In the genomic region with DNA sequence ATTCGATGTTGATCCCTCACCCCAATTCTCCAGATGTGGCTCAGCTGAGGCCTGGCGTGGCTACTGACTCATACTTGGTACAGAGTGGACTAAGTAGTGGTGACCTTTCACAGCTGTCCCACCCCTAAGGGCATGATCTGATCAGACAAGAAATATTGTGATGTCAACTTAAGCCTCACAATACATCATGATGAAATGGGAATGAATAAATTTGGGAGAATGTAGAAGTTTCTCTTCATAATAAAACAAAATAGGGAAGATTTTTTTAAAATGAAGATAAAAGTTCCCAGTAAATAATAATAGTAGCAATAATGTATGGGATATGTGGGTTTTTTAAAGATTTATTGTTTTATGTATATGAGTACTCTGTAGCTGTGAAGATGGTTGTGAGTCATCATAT, we compare ENCODE assay signal across 20 mouse cellular contexts. TPM values are rescaled to one million over a fixed set of nuclear protein-coding genes. Genes with fewer than 3 reads are reported as not detected.
DNase-seq lines count a peak whose midpoint lies in the region; TF ChIP-seq lines count a peak whose summit lies in the region.
"Had no signal": no experiment of that assay in that cellular context is flagged by ENCODE, and none has a peak within 500 bp of the region (broad histone marks: within the 10 kb centered on the region; RNA-seq: fewer than 3 reads in every experiment).

Gene Ubqlnl, minus strand, starts transcription at position 101 of the 400 bp plus-strand sequence.

- no peaks in the 10 kb centered on the region for H3K36me3 ChIP-seq in testis, adult 2 months (ENCODE audit: control insufficient read depth, insufficient read depth, low read length)
- H3K36me3 ChIP-seq: G1E had no signal

- H3K27ac ChIP-seq in testis, adult 2 months (ENCODE audit: control insufficient read depth, insufficient read depth, low read depth, low read length): no peak within 1 kb of the TSS

- no peaks in the 10 kb centered on the region for H3K27me3 ChIP-seq in testis, adult 2 months (ENCODE audit: control insufficient read depth, insufficient read depth, low read length)
- H3K27me3 ChIP-seq: CH12.LX, Patski had no signal

- no peaks in the 10 kb centered on the region for H3K4me1 ChIP-seq in testis, adult 2 months (ENCODE audit: control insufficient read depth, insufficient read depth, low read length)

- DNase-seq in testis, postnatal 10 days (ENCODE audit: low spot score): no peak
- DNase-seq: adrenal gland, adult 2 months; adrenal gland, adult 8-10 months; adrenal gland, postnatal 10 days; adrenal gland, postnatal 14 days; adrenal gland, postnatal 25 days; adrenal gland, postnatal 36 days; B cell, adult 2 months; cerebellum, adult 11 months; cerebellum, adult 11-12 months; cerebellum, adult 18-20 months; cerebellum, adult 2 months had no signal

- TF ChIP-seq CTCF in testis, adult 2 months (IDR thresholded peaks at IDR 0.05; ENCODE audit: control insufficient read depth, insufficient read depth, insufficient replicate concordance, low read depth, low read length): no peak

- no peak; the same call in 1 of the 2 replicates for TF ChIP-seq POLR2A in testis, adult 2 months (IDR thresholded peaks at IDR 0.05; ENCODE audit: control insufficient read depth, low read depth, low read length)

- H3K4me3 ChIP-seq in testis, adult 2 months (ENCODE audit: control insufficient read depth, low read depth, low read length): peak within 1 kb of the TSS; percentile 80

RNA-seq across cellular contexts. Expression of gene Ubqlnl, which starts in this region (rescaled TPM):
- 257 and 316 TPM in 2 replicates for polyA plus RNA-seq in testis, adult 2 months (2012; rRNA removed)
- polyA plus RNA-seq: activated CD4-positive, CD25-positive, alpha-beta regulatory T cell, adult 4 months; adrenal gland, adult 2 months; brain, embryonic 14.5 days; C2C12; CD4-positive, CD25-positive, alpha-beta regulatory T cell, adult 4 months; cerebellum, adult 2 months; G1E; Patski had no signal
